Mouse (Mus musculus) cerebellum, postnatal 36 days (tissue): ENCODE measurements around the gene Pbld2.
"Not testable (repeated sequence)": the region's sequence is repeated elsewhere in the genome, so short reads cannot be mapped to it uniquely, and the experiment has no call there.

ENCODE experiments used
- DNase-seq, 2 experiments: peaks; one replicate each; pipeline ENCODE4 v3.0.0; 2021 to 2022; ENCODE audit warnings: mixed read lengths in 2 of 2

Pbld2 gene

GRCm38 (mm10) chr10:63025491-63026011 lies 1.4 kb downstream of the Pbld2 start:
- DNase-seq: no peak

DNA sequence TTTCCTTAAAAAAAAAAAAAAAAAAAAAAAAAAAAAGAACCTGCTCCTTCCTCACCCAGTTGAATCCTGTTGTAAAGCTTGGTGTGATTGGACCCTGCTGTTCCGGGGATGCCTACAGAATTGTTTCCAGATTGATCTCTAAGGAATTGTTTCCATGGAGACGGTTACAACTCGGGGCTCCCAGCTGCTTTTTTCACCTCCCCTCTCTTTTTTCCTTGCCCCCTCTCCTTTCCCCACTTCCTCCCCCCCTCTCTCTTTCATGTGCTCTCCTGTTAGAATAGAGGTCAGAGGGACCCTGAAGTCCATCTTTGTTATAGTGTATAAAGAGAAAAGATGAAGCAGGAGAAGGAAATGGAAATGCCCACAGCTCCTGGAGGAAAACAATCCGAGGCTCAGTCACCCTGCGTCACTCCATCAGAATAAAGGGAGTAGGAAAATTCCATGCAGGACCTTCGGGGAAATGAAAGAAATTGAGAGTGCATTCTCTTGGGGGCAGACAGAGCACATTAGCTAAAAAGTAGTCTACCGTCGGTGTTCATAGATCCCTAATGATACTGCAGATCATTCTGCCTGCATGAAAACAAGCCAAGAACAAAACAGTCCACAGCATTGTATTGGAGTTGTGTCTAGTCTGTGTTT lies 2.2 kb downstream of the Pbld2 start:
- DNase-seq: no peak

DNA sequence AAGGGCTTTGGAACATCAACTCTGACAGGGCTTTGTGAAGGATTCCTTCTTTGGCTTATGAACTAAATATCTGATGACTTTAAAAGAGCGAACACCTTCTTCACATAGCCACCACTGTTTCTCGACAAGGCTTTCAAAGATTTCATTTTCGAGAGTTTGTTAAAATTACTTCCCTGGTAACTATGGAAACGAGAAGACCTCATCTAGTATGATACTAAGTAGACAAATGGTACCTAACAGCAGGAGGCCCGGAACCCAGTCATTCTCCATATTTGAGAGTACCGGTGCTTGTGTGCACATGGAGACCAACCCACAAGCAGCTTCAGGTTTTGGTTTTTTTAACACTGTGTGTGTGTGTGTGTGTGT lies 2.7 kb downstream of the Pbld2 start:
- no peak for DNase-seq

DNA sequence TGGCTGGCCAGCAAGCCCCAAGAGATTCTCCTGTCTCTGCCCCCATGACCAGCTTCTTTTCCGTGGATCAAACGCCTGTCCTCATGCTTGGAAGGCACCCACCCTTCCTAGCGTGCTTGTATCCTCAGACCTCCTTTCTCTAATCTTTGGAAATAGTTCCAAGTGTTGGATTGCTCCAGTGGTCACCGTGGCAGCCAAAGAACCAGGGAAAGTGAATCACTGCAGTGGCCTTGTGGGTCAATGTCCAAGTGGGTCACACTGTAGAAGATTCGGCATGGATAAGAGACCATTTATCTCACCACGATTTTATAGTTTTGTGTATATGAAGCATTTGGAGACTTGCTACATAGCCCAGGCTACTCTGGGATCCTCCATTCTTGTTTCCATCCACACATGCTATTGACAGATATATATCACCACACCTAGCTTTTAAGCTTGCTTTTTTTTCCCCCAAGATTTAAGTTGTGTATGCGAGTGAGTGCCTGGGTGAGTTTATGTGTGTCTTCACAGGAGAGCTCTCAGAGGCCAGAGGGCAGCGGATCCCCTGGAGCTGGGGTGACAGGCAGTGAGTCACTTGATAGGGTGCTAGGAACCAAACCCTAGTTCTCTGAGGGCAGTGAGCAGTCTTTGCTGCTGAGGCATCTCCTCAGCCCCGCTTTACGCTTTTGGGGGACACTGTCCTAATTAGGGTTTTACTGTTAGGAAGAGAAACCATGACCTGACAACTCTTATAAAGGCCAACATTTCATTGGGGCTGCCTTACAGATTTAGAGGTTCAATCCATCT lies 3.5 kb downstream of the Pbld2 start:
- DNase-seq: no peak

- no peak for DNase-seq
These were observed 4.3 kb downstream of the Pbld2 start for GRCm38 (mm10) chr10:63028396-63028795.

DNA sequence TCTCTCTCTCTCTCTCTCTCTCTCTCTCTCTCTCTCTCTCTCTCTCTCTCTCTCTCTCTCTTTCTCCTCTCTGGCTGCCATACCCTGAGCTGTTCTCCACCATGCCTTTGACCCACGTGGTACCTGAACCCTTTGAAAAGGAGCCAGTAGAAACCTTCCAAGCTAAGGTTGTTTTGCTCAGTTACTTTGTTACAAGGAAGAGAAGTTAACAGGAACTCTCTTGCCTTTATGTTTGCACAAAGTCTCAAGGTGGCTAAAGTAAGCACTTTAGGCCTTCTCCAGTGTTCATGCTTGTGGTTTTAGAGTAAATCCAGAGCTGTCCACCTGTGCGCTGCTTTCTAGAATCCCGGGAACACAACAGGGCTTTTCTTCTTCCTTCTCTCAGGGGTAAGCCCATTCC lies 8.2 kb downstream of the Pbld2 start:
- no peak for DNase-seq

DNA sequence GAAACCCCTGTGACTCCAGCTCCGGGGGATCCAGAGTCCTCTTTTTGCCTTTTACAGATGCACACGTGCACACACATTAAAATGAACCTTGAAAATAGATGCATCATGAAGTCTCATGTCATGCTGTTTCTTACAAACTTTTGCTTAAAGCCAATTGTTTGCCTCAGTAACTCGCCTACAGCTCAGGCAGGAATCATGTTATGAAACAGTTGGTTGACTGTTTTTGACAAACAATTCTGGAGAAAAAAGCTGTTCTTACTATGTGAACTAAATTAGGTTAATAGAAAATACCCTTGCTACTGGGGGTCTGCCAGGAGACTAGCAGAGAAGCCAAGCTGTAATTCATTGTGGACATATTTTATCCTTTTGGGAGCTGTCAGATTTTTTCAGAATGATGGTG lies 8.8 kb downstream of the Pbld2 start:
- DNase-seq: no peak

DNA sequence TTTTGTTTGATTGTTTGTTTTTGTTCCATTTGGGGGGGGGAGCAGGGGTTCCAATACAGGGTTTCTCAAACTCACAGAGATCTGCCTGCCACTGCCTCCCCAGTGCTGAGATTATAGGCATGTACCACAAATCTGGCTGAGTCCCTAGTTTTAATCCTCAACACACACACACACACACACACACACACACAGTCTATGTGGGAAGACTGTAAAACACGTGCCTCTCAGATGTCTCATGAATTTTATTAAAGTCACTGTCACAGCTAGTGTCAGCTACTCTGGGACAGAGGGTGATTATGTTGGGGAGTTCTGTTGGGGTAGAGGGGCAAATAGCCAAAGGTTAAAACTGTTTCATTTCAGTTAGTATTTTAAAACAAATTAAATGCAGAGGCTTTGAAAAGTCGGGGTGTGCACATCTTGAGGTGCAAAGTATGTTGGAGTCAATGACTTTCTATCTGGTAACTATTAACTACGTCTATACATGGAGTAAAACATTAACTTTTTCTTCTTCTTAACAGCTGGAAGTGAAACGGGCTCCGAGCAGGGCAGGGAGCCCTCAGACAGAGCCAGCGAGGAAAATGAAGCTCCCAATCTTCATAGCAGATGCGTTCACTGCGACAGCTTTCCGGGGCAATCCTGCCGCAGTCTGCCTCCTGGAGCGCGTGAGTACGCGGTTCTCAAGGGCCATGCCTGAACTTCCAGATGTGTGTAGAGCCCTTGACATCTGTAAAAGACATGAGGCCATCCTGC lies 14.6 kb downstream of the Pbld2 start:
- DNase-seq: no peak

DNA sequence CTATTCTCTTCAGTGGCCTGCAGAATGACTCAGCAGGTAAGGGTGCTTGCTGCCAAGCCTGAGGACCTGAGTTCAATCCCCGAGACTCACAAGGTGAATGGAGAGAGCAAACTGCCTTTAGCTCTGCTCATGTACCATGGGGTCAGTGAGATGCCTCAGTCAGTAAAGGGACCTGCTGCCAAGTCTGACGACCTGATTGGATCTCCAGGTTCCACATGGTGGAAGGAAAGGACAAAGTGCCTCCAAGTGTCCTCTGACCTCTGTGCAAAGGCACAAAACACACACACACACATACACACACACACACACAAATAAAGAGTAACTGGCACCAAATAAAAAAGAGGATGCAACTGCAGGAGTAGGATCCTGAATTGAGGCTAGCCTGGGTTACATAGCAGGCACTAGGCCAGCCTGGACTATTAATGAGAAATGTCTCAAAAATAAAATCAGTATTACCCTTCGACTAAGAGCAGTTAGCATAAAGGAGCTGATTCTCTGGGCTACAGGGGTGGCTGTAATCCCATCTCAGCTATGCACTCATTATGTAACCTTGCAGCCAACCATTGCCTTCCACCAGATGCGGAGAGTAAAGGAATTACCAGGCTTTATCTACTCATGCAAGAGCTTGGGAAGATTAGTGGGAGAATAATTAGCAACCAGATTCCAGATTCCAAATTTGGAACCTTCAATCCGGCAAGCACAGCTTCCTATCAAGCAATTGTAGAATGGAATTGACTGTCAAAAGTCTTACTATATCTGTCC lies 15.9 kb downstream of the Pbld2 start:
- DNase-seq: no peak

DNA sequence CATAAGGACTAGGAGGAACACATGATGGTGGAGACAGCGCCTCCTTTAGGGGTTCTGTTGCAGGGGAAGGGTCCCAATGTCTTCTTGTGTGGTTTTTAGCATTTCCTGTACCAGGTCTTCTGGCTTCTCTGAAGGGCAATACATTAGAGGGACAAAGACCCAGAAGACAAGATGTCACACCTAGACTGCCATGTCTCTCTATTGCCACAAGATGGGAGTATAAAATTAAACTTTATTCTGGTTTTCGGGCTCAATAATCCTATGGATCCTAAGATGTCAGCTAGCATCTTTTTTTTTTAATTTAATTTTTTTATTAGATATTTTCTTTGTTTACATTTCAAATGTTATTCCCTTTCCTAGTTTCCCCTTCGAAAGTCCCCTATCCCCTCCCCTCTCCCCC lies 19.0 kb downstream of the Pbld2 start:
- DNase-seq: no peak

DNA sequence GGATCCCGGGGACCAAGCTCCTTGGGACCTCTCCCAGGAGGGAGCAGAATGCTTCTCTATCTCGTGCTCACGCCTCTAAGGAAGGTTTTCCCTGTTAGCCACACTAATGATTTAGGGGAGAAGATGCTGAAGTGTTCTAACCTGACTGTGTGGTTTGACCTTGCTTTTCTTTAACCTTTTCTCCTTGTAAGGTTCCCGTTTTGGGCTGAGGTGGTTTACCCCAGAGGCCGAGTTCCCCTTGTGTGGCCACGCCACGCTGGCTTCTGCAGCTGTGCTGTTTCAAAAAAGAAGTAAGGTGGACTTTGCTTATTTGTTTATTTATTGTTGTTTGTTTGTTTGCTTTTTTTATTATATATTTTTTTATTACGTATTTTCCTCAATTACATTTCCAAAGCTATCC lies 23.6 kb downstream of the Pbld2 start:
- DNase-seq: no peak

GRCm38 (mm10) chr10:63049106-63049505 lies 25.0 kb downstream of the Pbld2 start:
- DNase-seq: no peak

DNA sequence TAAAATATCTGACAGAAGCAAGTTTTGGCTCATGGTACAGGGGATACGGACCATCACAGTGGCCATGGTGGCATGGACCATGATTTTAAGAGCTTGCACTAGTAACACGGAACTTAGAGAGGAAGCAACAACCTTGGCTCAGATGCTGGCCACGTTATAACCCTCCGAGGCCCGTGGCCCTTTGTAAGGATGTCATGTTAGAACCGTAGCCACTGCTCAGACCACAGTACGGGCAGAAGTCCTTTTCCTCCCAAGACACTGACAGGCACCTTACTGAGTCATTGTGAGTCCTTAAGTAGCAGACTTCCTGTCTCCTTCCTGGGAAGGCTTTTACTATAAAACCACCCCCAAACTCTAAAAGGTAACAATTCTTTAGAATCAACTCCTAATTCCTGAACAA lies 27.2 kb downstream of the Pbld2 start:
- DNase-seq: no peak

DNA sequence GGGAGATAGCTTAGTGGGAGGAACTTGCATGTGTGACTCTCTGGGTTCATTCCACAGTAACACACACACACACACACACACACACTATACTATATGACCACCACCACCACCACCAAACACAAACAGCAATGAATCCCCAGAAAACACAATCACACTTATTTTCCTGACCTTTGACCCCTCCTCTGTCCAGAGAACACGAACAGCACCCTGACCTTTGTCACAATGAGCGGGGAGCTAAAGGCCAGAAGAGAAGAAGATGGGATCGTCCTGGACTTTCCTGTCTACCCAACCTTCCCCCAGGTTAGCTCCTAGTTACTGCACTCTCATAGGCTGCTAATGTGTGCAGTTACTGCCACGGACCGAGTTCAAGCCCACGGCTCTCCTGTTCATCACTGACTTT lies 27.9 kb downstream of the Pbld2 start:
- DNase-seq: no peak

GRCm38 (mm10) chr10:63053007-63053406 lies 28.9 kb downstream of the Pbld2 start:
- no peak for DNase-seq

- DNase-seq: not testable (repeated sequence)
These were observed 30.0 kb downstream of the Pbld2 start for GRCm38 (mm10) chr10:63054071-63054470.

DNA sequence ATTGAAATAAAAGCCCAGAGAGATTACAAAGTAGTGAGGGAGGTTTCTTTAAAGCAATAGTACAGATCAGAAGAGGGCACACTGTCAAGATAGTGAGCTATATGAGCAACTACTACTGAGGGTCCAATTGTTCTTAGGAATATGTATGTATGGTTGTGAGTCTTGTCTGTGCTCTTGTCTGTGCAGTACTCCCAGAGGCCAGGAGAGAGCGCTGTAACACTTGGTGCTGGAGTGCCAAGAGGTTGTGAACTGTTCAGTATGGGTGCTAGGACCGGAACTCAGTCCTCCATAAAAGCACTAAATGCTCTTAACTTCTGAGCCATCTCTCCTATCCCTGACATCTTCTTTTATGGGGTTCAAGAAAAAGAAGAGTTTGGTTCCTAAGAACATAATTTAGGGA lies 30.5 kb downstream of the Pbld2 start:
- no peak for DNase-seq

DNA sequence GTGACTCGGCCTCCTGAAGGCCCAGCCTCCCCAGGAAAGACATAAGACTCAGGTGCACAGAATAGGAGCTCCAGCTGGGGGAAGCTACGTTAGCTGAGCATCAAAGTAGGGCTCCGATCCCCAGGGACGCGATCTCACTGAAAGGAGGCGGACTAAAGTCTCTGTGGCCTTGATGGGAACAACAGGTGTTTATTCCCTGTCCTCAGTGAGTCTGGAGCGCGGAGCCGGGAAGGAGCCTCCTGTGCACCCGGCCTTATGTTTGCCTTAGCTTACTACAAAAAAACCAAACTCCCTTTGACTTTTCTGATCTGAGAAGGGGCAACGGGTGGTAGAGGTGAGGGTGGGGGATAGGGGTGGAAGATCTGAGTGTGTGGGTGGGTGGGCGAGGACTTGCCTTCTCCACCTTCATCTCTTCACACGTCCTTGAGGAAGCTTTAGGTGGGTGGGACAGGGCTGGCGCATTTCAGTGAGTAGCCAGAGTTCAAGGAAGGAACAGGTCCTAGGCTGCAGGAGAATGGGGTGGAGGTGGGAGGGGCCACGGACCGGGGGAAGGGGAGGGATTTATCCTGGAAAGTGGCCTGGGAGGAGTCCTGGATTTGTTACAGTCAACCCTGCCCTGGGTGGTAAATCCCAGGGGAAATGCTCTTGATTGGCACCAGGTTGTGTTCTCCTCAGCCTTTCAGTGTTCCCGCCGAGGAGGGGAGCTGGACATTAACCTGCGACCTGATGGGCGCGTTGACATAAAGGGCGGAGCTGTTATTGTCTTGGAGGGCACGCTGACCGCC lies 33.0 kb downstream of the Pbld2 start:
- no peak for DNase-seq

GRCm38 (mm10) chr10:63059862-63060261 lies 35.7 kb downstream of the Pbld2 start, which contains the start of gene Pbld1:
Pbld1 (plus strand) TSS chr10:63060162.
- no peak for DNase-seq

DNA sequence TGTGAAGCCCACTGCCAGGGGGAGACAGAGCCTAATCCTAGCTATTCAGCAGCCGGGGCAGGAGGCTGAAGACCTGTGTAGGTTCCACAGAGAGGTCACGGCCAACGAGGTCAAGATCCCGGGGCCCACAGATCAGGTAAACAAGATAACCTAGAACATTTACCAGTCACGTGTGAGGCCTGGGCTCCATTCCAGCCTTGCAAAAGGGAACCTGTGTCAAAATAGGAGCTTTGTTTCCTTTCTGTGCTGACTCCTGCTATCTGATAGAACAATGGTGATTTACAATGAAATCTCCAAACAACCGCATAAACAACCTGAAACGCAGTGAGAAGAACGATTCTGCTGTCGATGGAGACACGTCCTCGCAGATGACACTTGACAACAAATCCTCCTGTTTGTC lies 36.3 kb downstream of the Pbld2 start:
- DNase-seq: no peak

DNA sequence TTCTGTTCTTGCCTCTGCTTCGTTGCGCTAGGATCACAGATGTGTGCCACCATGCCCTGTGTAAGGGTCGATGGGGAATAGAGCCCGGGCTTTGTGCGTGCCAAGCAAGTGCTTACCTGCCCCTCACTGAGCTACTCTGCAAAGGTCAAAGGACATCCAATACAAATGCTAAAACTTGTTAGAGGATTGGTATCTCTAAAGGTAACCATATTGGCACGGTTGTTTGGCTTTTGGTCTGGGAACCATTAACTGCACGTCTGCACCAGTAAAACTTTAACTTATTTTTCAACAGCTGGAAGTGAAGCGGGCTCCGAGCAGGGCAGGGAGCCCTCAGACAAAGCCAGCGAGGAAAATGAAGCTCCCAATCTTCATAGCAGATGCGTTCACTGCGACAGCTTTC lies 37.2 kb downstream of the Pbld2 start:
- DNase-seq: no peak

DNA sequence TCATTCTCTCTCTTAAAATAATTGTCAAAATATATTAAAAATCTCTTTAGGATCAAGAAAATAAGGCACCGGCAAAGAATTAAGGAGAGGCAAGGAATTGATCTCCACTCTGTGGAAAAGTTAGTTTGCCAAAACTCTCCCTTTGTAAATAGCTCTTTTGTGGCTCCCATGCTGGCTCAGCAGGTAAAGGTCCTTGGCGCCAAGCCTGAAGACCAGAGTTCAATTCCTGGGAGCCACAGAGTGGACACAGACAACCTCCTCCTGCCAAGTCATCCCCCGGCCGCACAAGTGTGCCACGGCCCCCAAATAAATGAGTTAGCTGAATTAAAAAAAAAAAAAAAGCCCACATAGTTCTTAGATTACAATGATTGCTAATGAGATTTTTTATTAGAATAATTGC lies 38.6 kb downstream of the Pbld2 start:
- no peak for DNase-seq
